Mouse (Mus musculus): ENCODE data around the gene Map2k1.
A peak's percentile ranks its signal among the peaks of the same experiment; 100 is the strongest.
"Not testable (repeated sequence)": the region's sequence is repeated elsewhere in the genome, so short reads cannot be mapped to it uniquely, and the experiment has no call there.

The Map2k1 gene

DNA sequence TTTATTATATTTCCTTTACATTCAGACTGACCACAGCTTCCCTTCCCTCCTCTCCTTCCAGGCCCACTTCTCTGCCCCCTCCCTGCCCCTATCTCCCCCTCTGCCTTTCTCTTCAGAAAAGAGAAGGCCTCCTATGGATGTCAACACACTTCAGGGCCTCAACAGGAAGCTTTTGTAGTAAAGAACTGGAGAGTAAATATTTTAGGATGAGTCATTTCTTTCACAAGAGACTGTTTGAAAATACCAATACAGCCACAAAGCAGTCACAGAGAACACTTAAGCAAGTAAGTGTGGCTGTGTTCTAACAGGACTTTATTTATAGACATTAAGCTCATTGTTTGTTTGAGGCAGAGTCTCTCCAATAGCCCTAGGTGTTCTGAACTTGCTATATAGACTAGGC lies 51.1 kb downstream of the Map2k1 start:
- no peak for DNase-seq

DNA sequence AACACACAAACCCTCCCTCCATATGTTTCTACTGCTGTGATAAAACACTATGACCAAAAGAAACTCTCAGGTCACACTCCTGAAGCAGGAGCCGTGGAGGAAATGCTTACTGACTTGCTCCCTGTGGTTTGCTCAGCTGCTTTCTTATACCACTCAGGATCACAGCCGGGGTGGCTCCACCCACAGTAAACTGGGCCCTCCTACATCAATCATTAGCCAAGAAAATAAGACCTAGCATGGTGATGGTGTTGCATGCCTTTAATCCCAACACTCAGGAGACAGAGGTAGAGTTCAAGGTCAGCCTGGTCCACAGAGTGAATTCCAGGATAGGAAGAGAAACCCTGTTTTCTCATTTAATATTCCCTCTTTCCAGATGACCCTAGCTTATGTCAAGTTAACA lies 53.5 kb downstream of the Map2k1 start:
- DNase-seq = no peak

- DNase-seq = not testable (repeated sequence)
Measured at GRCm38 (mm10) chr9:64198763-64199418, 54.5 kb downstream of the Map2k1 start.

- no peak for DNase-seq
Measured at GRCm38 (mm10) chr9:64198068-64198762, 55.2 kb downstream of the Map2k1 start.

- no peak for DNase-seq
Measured at GRCm38 (mm10) chr9:64197524-64197923, 55.9 kb downstream of the Map2k1 start.

GRCm38 (mm10) chr9:64195554-64195953 lies 57.9 kb downstream of the Map2k1 start:
- no peak for DNase-seq

DNA sequence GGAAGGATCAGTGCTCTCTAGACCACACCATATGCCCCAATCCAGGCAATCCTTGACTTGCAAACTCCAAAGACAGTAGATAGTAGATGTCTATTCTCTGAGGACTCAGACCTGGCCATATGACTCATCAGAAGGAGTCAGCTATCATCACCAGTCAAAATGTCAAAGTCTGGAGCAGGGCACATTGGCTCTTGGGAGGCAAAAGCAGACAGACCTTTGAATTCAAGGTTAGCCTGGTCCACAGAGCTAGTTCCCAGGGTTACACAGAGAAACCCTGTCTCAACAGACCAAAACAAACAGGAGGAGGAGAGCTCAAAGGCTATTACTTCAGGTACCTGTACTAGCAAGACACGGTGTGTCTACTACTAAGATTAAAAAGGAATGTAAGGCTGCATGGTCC lies 59.6 kb downstream of the Map2k1 start:
- DNase-seq = no peak

DNA sequence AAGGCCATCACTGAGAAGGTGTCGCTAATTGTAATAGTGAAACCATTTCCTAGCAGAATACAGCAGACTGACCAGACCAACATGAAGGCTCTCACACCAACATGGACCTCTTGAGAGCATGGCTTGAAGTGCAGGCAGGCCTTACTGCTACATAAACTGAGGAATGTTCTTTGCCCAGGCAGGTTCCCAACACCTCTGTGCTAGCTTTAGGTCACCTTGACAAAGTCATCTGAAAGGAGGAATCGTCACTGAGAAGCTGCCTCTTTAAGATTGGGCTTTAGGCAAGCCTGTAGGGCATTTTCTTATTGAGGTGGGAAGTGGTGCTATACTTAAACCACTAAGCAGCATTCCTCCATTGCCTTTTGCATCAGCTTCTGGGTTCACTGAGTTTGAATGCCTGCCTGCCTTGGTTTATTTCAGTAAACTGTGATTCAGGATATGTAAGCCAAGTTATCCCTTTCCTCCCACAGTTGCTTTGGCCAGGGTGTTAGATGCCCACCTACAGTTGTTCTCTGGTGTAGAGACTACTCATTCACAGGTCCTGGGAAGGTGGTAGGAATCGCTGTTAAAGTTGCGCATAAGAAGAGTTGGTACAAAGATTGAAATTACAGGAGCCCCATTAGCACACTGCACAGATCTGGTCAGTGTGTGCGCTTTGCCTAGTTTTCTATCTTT lies 69.1 kb downstream of the Map2k1 start:
- DNase-seq = no peak

DNA sequence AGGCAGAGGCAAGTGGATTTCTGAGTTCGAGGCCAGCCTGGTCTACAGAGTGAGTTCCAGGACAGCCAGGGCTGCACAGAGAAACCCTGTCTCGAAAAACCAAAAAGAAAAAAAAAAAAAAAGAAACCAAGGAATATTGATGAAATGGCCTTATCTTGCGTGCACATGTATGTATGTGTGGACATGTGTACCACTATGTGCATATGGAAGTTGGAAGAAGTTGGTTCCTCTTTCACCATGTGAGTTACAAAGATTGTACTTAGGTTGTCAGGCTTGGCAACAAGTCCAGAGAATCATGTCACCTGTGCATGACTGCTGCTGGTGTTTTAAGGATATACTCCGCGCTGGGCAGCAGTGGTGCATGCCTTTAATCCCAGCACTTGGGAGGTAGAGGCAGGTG lies 70.1 kb downstream of the Map2k1 start:
- DNase-seq = not testable (repeated sequence)

- peak; percentile 96 for DNase-seq
Measured at GRCm38 (mm10) chr9:64178974-64179646, 74.3 kb downstream of the Map2k1 start, which contains the start of gene Snapc5. Gene Snapc5 (plus strand): TSS chr9:64179274.

GRCm38 (mm10) chr9:64178610-64178973 lies 74.8 kb downstream of the Map2k1 start:
- DNase-seq = peak; percentile 60

DNA sequence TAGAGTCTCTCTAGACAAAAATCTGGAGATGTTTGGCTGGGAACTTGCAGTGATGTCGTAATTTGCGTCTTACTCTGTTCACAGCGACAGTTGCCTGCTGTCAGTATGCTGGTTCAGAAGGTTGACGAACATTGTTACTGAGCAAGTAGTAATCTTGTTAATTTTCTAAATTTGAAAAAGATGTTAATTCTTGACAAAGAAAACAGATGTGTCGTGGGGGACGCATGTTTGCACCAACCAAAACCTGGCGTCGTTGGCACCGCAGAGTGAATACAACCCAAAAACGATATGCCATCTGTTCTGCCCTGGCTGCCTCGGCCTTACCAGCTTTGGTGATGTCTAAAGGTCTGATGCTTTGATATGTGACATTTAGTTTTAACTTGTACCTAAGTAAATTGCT lies 78.1 kb downstream of the Map2k1 start:
- DNase-seq = no peak

DNA sequence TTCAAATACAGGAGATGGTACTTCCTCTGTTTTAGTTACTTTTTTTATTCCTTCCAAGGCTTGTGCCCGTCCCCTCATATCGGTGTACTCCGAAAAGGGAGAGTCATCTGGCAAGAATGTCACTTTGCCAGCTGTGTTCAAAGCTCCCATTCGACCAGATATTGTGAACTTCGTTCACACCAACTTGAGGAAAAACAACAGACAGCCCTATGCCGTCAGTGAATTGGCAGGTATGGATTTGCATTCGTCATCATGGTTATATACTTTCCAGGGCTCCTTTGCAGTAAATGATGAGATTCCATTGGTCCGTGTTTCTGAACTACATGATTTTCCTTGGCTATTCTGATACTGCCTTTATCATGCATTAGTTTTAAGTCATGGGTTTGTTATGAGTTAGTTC lies 78.7 kb downstream of the Map2k1 start:
- DNase-seq = no peak

DNA sequence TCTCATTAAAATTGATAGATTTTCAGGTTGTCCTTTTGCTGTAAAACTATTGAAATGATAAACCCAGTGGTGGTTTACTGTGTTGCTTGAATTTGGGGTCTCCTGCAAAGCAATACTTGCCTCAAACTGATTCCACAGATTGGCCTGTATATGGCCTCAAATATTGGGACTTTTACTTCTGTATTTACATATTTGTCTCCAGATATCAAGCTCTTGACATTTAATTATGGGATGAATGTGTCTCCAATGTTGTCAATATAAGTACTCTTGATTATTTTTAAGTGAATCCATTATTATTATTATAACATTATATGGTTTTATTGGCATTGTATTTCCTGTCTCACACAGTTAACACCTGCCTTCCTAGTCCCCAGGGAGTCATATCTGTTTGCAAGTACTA lies 79.1 kb downstream of the Map2k1 start:
- no peak for DNase-seq

GRCm38 (mm10) chr9:64173666-64174220 lies 79.7 kb downstream of the Map2k1 start:
- no peak for DNase-seq

DNA sequence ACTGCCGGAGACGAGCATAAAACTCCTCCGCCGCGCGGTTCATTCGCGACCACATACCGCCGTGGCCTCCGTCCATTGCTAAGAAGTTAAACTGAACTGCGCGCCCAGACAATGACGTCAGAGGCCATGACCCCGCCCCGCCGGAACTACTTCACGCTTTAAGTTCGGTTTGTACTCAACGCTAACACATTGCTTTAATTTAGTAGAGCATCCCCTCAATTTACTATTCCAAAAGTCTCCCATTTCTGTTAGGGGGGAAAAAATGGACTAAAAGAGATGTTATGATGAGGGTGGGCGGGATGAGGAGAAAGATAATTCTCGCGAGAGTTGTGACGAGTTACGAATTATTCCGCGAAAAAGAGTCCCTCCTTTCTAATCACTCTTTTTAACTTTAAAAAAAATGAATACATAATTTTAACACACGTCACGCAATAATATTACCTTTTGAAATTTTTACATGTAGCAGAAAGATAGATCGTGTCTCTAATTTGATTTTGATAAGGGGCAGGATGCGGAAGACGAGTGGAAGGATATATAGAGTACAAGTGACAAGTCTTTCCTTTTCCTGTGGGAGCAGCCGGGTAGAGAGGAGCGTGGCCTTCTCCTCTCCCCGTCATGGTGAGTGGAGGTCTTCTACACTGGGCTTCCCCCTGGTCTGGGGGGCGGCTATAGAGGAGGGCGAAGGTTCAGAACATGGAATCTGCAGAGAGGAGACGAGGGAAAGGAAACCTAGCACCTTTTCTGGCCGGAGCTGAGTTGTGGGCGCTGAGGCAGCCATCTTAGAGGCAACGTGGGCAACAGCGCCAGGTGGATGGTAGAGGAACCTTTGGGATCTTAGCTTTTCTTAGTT lies 80.4 kb downstream of the Map2k1 start, which contains the start of the genes Zwilch and Rpl4:
TSS of gene Zwilch (minus strand) at position 289 of the 850 bp plus-strand sequence.
TSS of gene Rpl4 (plus strand) at position 560 of the 850 bp plus-strand sequence.
- peak; percentile 94 for DNase-seq

- no peak for DNase-seq
Measured at GRCm38 (mm10) chr9:64172145-64172815, 81.2 kb downstream of the Map2k1 start.

- not testable (repeated sequence) for DNase-seq
Measured at GRCm38 (mm10) chr9:64169967-64170366, 83.5 kb downstream of the Map2k1 start.

DNA sequence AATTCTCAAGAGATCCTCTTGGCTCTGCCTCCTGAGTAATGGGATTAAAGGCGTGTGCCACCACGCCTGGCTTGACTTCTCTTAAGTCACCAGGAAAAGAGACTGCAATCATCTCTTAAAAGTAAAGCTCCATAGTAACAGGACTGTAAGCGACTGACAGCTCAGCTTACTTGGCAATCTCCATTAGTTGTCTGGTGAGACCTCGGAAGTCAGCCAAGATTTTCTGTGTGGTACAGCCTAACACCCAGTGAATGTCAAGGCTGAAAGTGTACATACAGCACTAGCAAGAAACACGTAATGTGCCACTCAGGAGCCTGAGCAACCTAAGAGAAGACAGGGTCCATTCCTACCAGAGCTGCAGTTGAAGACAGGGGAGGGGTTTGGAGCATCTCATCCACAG lies 93.0 kb downstream of the Map2k1 start:
- no peak for DNase-seq

GRCm38 (mm10) chr9:64156641-64157040 lies 96.8 kb downstream of the Map2k1 start:
- DNase-seq = no peak

GRCm38 (mm10) chr9:64139879-64140278 lies 113.6 kb downstream of the Map2k1 start:
- DNase-seq = no peak

Measured in retina, postnatal 1 day (tissue).